In genomic region chr5:100069526-100069925, GRCm38 (mm10) we compare ENCODE assay signal across 5 mouse cellular contexts.
"Had no signal": no experiment of that assay in that cellular context is flagged by ENCODE, and none has a peak within 500 bp of the region (broad histone marks: within the 10 kb centered on the region; RNA-seq: fewer than 3 reads in every experiment).

No protein-coding gene starts in this region.

- H3K27me3 ChIP-seq: neural tube, embryonic 12.5 days; neural tube, embryonic 13.5 days; neural tube, embryonic 15.5 days; stomach, embryonic 15.5 days had no signal

- H3K4me2 ChIP-seq: neural tube, embryonic 12.5 days; neural tube, embryonic 13.5 days; neural tube, embryonic 15.5 days; stomach, embryonic 15.5 days had no signal

- H3K9ac ChIP-seq: neural tube, embryonic 12.5 days; neural tube, embryonic 13.5 days; neural tube, embryonic 15.5 days; stomach, embryonic 15.5 days had no signal

- H3K4me3 ChIP-seq: neural tube, embryonic 12.5 days; neural tube, embryonic 13.5 days; neural tube, embryonic 15.5 days; stomach, embryonic 15.5 days had no signal

- H3K4me1 ChIP-seq: neural tube, embryonic 12.5 days; neural tube, embryonic 15.5 days; stomach, embryonic 15.5 days had no signal

- H3K27ac ChIP-seq: neural tube, embryonic 12.5 days; neural tube, embryonic 13.5 days; neural tube, embryonic 15.5 days; stomach, embryonic 15.5 days; stomach, postnatal 0 days had no signal

- H3K9me3 ChIP-seq: neural tube, embryonic 12.5 days; neural tube, embryonic 13.5 days; neural tube, embryonic 15.5 days; stomach, embryonic 15.5 days had no signal
